Mouse (Mus musculus): ENCODE results near the gene Tti1. TPM values are rescaled to one million over a fixed set of nuclear protein-coding genes. Genes with fewer than 3 reads are reported as not detected.

Gene Tti1
- 20.2 TPM for polyA plus RNA-seq (2017; shearing (Covaris generic))

DNA sequence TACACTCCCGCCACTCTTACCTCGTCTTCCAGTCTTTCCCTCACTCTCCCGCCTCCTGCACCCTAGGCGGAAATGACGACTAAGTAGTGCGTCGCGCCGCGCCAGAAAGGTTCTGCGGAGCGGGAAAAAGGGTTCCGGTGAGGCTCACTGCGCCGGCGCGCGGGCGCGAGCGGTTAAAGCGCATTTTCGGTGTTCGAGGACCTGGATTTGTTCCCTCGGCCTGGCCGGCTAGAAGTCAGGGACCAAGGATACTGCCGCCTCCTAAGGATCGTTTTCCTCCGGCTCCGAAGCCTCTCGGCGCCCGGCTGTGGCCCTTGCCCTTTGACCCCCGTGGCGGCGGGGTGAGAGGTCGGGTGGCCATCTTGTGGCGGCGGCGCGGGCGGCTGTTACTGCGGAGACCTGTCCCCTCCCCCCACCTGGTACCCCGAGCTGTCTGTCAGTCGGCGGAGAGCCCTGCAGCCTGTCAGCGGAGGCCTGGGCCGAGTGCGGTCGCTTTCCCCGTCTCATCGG is at the start of gene Tti1, which contains the start of gene Rprd1b:
Tti1 (minus strand) TSS at position 80 of the 510 bp plus-strand sequence.
Rprd1b (plus strand) TSS at position 144 of the 510 bp plus-strand sequence.

Other genes starting within 250 kb of the Tti1 start
- gene Vstm2l, start 113.8 kb downstream of the Tti1 start, polyA plus RNA-seq (2017; shearing (Covaris generic)): not detected
- 32.4 TPM for gene Rprd1b, start 64 bp upstream of the Tti1 start, polyA plus RNA-seq (2017; shearing (Covaris generic))
- gene Tgm2, start 118.0 kb upstream of the Tti1 start, polyA plus RNA-seq (2017; shearing (Covaris generic)): 0.36 TPM
- gene D630003M21Rik, start 200.8 kb upstream of the Tti1 start, polyA plus RNA-seq (2017; shearing (Covaris generic)): not detected
- not detected for gene Bpi, start 229.7 kb upstream of the Tti1 start, polyA plus RNA-seq (2017; shearing (Covaris generic))

Data from naive thymus-derived CD4-positive, alpha-beta T cell, adult 5 months (primary cell).